Mouse (Mus musculus): Measurements from ENCODE around the gene Svopl.

Gene Svopl

DNA sequence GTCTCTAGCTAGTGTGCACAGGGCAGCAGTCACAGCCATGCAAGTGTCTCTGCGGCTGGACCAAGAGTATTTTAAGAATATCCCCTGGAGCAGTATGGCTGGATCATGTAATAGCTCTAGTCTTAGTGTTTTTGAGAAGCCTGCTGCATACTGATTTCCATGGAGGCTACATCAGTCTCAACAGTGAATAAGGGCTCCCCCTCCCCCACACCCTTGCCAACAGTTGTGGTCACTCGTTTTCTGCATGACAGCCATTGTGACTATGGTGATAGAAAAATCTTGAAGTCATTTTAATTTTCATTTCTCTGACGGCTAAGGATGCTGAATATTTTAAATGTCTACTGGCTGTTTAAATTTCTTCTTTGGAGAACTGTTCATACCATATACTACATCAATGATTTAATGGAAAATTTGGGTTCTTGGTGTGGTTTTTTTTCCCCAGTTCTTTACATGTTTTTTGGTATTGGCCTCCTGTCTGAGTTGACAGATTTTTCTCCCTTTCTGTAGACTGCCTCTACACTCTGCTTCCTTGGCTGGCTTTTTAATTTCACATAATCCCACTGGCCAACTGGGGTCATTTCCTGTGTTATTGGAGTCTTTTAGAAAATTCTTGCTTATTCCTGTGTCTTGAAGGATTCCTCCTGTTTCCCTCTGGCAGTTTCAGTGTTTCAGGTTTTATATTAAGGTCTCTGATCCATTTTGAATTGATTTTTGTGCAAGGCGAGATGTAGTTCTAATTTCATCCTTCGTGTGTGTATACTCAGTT is 13.8 kb downstream of the Svopl start:
- in situ Hi-C loops (cut with MboI, MseI) = no loop called here

DNA sequence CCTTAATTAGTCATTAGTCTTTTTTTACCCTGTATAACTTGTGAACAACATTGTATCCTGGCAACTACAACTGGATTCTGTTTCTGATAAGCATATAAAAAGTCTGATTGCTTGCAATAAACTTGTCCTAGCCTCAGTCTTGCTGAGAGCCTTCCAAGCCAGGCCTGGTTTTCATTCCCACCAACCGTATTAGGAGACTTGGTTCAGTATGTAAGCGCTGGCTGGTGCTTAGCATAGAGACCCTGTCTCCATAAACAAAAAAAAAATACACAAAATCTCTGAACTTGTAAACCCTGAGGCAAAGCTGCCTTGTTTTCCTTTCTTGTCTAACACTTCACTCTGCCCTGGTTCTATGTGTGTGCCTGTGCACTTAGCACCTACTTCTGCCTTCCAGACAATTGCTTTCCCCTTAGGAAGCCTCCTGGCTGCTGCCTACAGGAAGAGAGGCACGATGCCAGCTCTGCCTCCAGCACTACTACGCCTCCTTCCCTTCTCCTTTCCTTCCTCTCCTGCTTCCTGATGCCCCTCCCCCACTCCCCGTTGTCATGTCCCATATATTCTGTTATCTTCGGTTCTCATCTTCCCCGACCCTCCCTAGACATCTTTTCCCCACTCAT is 14.8 kb downstream of the Svopl start:
- in situ Hi-C loops (cut with MboI, MseI) = no loop called here

DNA sequence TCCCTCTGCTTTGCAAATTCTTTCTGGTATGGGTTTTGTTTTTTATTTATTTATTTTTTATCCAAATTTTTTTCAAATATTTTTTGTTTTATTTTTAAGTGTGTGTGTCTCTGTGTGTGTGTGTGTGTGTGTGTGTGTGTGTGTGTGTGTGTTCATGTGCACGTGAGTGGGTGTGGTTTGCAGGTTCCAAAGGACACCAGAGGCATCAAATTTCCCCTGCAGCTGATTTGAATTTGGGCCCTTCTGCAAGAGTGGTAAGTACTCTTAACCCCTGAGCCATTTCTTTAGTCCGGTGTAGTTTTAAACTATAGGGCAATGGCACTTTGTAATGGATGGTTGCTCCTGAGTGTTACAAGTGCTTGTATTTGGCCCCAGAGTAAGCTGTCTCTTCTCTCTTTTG is 18.6 kb downstream of the Svopl start:
- in situ Hi-C loops (cut with MboI, MseI) = no loop called here

DNA sequence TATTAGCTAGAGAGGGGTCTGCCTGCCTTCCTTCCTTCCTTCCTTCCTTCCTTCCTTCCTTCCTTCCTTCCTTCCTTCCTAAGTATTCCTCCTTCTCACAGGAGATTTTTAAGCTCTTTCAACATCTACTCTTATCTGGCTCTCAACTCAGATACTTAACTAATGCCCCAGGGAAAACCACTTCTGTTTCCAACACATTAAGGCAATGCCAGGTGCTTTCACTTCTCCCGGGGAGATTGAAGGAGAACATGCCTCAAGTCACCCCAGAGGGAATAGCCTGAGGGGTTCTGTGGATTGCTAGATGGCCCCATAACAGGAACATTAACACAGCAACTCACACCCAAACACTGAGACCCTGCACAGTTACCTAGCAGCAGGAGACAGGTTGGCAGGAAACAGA is 19.0 kb downstream of the Svopl start:
- in situ Hi-C loops (cut with MboI, MseI) = no loop called here

DNA sequence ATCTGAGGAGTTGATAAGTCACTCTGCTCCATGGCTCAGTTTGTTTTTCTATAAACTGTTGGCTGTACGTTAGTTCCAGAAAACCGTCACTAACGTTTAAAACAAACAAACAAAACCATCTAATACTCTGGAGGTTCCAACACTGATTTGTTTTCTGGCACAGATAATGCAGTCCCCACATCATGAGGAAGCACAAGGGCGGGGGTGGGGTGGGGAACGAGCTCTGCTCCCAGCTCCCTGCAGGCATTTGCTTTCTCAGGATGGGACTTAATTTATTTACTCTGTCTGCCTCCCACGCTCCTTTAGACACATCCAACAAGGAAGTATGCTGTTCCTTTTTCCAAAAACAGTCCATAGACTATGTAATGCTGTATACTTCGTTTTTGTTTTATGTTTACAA is 23.5 kb downstream of the Svopl start:
- in situ Hi-C loops (cut with MboI, MseI) = no loop called here

DNA sequence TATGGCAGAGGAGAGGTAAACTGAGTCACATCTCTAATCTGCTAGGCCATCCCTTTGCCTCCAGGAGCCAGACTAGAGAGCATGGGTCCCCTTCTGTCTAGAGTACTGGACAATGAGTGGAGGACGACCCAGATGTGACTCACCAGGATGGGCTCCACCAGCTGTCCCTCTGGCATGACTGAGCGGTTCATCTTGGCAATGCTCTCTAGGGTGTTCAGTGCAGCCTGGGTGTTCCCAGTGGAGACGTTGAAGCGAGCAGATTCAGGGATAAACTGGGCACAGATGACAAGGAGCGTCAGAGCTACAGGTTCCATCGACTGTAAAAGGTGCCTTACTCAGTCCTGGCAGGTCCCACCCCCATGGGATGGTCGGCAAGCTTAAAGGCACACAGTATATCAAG is 25.4 kb downstream of the Svopl start:
- in situ Hi-C loops (cut with MboI, MseI) = no loop called here

DNA sequence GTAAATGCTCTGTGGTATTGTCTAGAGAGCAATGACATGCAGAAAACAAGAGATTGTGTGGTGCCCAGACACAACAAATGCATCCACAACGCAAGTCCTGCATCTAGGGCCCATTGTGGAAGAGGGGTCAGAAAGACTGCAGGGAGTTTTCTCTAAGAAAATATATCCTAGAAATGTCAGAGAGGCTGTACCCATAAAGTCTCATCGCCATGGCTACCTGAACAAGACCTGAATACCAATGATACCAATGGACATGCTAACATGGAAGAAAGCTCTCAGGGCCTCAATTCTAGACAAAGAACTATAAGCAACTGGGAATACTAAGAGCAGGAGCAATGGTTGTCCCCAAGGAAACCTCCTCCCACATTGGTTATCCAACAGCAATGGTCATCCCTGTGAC is 34.0 kb downstream of the Svopl start:
- in situ Hi-C loops (cut with MboI, MseI) = loop anchor here in 1 of 2 experiments (5.0 kb wide), 1 partner anchor 54 kb away; no protein-coding TSS in a partner anchor

DNA sequence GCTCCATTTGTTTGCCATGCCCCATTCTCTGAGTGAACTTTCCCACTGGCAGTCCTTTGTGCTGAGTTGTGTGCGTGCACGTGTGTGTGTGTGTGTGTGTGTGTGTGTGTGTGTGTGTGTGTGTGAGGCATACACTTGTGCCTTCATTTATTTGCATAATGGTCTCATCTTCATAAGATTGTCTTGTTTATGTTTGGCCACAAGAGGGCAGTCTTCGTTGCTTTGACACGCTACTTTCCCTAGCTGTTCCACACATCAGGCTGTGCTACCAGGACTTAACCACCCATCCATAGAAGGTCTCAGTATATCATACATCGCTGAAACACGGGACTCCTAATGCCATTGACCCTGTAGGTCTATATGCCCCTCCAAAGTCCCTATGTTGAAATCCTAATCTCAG is 39.3 kb downstream of the Svopl start:
- in situ Hi-C loops (cut with MboI, MseI) = no loop called here

DNA sequence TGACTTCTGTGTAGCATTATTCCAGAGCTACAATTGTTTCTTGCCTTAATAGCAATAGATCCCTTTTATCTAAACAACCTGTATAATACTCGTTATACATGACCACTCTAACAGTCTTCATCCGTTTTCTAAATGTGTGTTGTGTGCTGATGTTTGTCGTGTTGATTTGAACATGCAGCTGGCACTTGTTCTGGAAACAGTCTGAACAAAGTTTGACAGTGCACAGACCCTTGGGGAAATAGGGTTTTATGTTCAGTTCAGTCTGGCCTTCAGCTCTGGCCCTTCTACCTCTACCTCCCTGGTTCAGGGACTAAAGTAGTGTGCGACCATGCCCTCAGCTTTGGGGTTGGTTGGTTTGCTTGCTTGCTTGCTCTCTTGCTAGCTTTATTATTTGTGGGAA is 79.4 kb downstream of the Svopl start:
- in situ Hi-C loops (cut with MboI, MseI) = loop anchor here in 1 of 2 experiments (25.0 kb wide), 1 partner anchor 1470 kb away; no protein-coding TSS in a partner anchor

DNA sequence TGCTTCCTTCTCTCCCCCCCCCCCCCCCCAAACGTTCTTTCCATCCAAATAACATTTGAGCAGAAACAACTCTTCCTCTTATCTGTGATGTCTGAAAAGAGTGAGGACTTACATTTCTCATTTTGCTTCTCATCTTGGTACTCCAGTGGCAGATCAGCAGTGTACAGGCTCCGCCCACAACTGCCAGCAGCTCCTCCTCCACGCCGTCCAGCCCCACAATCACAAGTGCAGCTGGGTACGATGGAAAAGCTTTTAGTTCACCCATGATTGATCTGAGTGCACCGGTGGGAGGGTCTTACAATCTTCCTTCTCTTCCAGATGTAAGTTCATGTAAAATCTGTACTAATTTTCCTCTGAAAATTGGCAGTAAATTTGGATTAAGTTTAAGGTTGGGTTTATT is 95.5 kb downstream of the Svopl start:
- in situ Hi-C loops (cut with MboI, MseI) = loop anchor here in 1 of 2 experiments (25.0 kb wide), 1 partner anchor 1486 kb away; no protein-coding TSS in a partner anchor

DNA sequence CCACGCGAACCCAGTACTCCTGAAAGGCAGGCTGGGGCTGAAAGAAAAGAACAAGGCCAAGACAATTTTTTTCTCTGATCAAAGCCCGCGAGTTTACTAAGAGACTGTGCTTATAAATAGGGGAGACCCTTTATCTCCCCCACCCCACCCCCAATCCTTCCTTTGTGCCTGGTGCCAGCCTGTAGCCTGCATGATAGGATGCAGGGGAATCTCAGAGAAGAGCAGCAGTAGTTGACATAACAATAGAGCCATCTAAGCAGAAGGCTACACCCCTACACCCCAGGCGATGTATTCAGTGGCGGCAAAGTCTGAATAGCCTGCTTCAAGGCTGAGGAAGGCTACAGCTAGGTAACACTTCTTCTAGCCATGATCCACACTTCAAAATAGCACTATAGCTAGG is 110.3 kb downstream of the Svopl start:
- in situ Hi-C loops (cut with MboI, MseI) = no loop called here

Measured in T-helper 17 cell (primary cell).